Comparison of ENCODE assay signal across 9 mouse cellular contexts in the genomic region with DNA sequence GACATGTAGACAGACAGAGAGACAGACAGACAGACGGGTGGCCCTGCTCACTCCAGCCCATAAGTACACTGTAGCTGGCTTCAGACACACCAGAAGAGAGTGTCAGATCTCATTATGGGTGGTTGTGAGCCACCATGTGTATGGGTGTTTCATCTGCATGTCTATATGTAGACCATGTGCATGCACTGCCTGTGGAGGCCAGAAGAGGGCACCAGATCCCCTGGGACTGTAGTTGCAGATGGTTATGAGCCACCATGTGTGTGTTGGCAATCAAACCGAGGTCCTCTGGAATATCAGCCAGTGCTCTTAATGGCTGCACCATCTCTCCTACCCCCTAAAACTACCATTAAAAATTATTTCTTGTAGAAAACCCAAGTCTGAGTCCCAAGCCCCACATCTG. TPM values are rescaled to one million over a fixed set of nuclear protein-coding genes. Genes with fewer than 3 reads are reported as not detected.
A peak's percentile ranks its signal among the peaks of the same experiment; 100 is the strongest.
DNase-seq lines count a peak whose midpoint lies in the region; ATAC-seq and TF ChIP-seq lines count a peak whose summit lies in the region.
"Had no signal": no experiment of that assay in that cellular context is flagged by ENCODE, and none has a peak within 500 bp of the region (broad histone marks: within the 10 kb centered on the region; RNA-seq: fewer than 3 reads in every experiment).

No protein-coding gene starts in this region.

- TF ChIP-seq POLR2A in CH12.LX (IDR thresholded peaks at IDR 0.05; ENCODE audit: low read depth, low read length), result no peak

- POLR2A ChIA-PET in Patski (lab: Charles Lee), result no interaction called here

- H3K36me3 ChIP-seq in CH12.LX (replicated peaks in 1 of 2; ENCODE audit: control insufficient read depth in 1 of 2, insufficient read depth in 1 of 2, low read length in 1 of 2), result no peaks in the 10 kb centered on the region
- no peaks in the 10 kb centered on the region for H3K36me3 ChIP-seq in megakaryocyte, embryonic 14.5 days (replicated peaks; ENCODE audit: low read length)
- H3K36me3 ChIP-seq in neural tube, embryonic 15.5 days, result no peaks in the 10 kb centered on the region
- H3K36me3 ChIP-seq: forebrain, embryonic 12.5 days had no signal

- peak; percentile 51 for TF ChIP-seq CTCF in layer of hippocampus, adult 2 months (conservative IDR thresholded peaks at IDR 0.05)
- TF ChIP-seq CTCF in CH12.LX (conservative IDR thresholded peaks at IDR 0.05 in 1 of 2, IDR thresholded peaks at IDR 0.05 in 1 of 2; ENCODE audit: low read depth in 2 of 2, low read length in 2 of 2) (peak; percentile 53 to 69), Patski (IDR thresholded peaks at IDR 0.05) (peak; percentile 52)

- no peak for DNase-seq in layer of hippocampus, adult 2 months (ENCODE audit: low spot score in 2 of 2)
- no peak for DNase-seq in layer of hippocampus, adult 11-12 months (ENCODE audit: low spot score)
- DNase-seq in CH12.LX (ENCODE audit: extremely low read depth), result peak; percentile 41
- DNase-seq in Patski (ENCODE audit: low read depth, low spot score), result no peak
- no peak for DNase-seq in ovary, postnatal 10 days (ENCODE audit: low spot score)
- DNase-seq: cerebellum, postnatal 25 days had no signal

- H3K4me2 ChIP-seq in CH12.LX (ENCODE audit: insufficient read depth, low read depth, poor library complexity, severe bottlenecking), result no peak overlapping the region
- no peak overlapping the region for H3K4me2 ChIP-seq in neural tube, embryonic 15.5 days
- H3K4me2 ChIP-seq: forebrain, embryonic 12.5 days had no signal

- H3K9me3 ChIP-seq in CH12.LX (replicated peaks; ENCODE audit: low read length), result peaks cover 6% of the 10 kb centered on the region
- H3K9me3 ChIP-seq in megakaryocyte, embryonic 14.5 days, result peaks cover 5% of the 10 kb centered on the region
- no peaks in the 10 kb centered on the region for H3K9me3 ChIP-seq in neural tube, embryonic 15.5 days (replicated peaks)
- H3K9me3 ChIP-seq: forebrain, embryonic 12.5 days had no signal

- 93% methylated on average over 2 of the region's 2 CpGs for WGBS in neural tube, embryonic 15.5 days

- no peak for TF ChIP-seq EP300 in CH12.LX (IDR thresholded peaks at IDR 0.05; ENCODE audit: low read length)

- CTCF ChIA-PET in Patski (lab: Charles Lee), result interaction anchor here (2.2 kb wide), 1 partner anchor 11 kb away, joined by 4 read pairs; no protein-coding TSS in a partner anchor

- no peak for ATAC-seq in Patski
- ATAC-seq in neural tube, embryonic 15.5 days (ENCODE audit: low FRiP score), result no peak

- H3K27me3 ChIP-seq in CH12.LX (replicated peaks) (no peaks in the 10 kb centered on the region), Patski (no peaks in the 10 kb centered on the region)
- H3K27me3 ChIP-seq in megakaryocyte, embryonic 14.5 days (replicated peaks), result peaks cover 1% of the 10 kb centered on the region
- no peaks in the 10 kb centered on the region for H3K27me3 ChIP-seq in neural tube, embryonic 15.5 days (replicated peaks)
- H3K27me3 ChIP-seq: forebrain, embryonic 12.5 days had no signal

- in situ Hi-C loops in CH12.LX (cut with MboI; ENCODE audit: low pct_ligation_motif_present, low pct_unique_long_range_greater_than_20kb, low sequenced_read_pairs), result no loop called here
- in situ Hi-C loops in Patski (cut with MboI; ENCODE audit: low pct_unique_long_range_greater_than_20kb), result no loop called here

- dilution Hi-C loops in CH12.LX (cut with MboI; ENCODE audit: extremely low pct_ligation_motif_present, extremely low pct_unique_long_range_greater_than_20kb, low sequenced_read_pairs), result no loop called here

- no peak overlapping the region for H3K27ac ChIP-seq in layer of hippocampus, adult 2 months
- H3K27ac ChIP-seq in CH12.LX (ENCODE audit: insufficient read depth, low read depth), result peak overlapping the region; percentile 89
- no peak overlapping the region for H3K27ac ChIP-seq in neural tube, embryonic 15.5 days (replicated peaks)
- H3K27ac ChIP-seq: forebrain, embryonic 12.5 days had no signal

- TF ChIP-seq RAD21 in CH12.LX (IDR thresholded peaks at IDR 0.05; ENCODE audit: low read depth, low read length), result peak; percentile 20

- H3K4me3 ChIP-seq in layer of hippocampus, adult 2 months, result no peak overlapping the region
- no peak overlapping the region for H3K4me3 ChIP-seq in CH12.LX (replicated peaks in 1 of 3; ENCODE audit: low read depth in 2 of 3, low read length in 2 of 3, poor library complexity in 1 of 3)
- H3K4me3 ChIP-seq in megakaryocyte, embryonic 14.5 days (replicated peaks), result peak overlapping the region; percentile 53
- H3K4me3 ChIP-seq in neural tube, embryonic 15.5 days (replicated peaks), result no peak overlapping the region
- H3K4me3 ChIP-seq: forebrain, embryonic 12.5 days had no signal

- H3K4me1 ChIP-seq in CH12.LX (ENCODE audit: control insufficient read depth in 1 of 2, insufficient read depth in 2 of 2), result peaks cover 24 to 35% of the 10 kb centered on the region in 2 experiments
- H3K4me1 ChIP-seq in megakaryocyte, embryonic 14.5 days, result peaks cover 12% of the 10 kb centered on the region
- no peaks in the 10 kb centered on the region for H3K4me1 ChIP-seq in neural tube, embryonic 15.5 days
- H3K4me1 ChIP-seq: forebrain, embryonic 12.5 days had no signal

- H3K79me2 ChIP-seq in CH12.LX (replicated peaks; ENCODE audit: control insufficient read depth, extremely low read depth, insufficient read depth, poor library complexity, severe bottlenecking), result no peaks in the 10 kb centered on the region

- H3K9ac ChIP-seq in CH12.LX (ENCODE audit: insufficient read depth, low read depth), result no peak overlapping the region
- no peak overlapping the region for H3K9ac ChIP-seq in neural tube, embryonic 15.5 days (replicated peaks)
- H3K9ac ChIP-seq: forebrain, embryonic 12.5 days had no signal

TF ChIP-seq in CH12.LX, 34 proteins besides CTCF, POLR2A, EP300 and RAD21:
- TF ChIP-seq SMC3 (IDR thresholded peaks at IDR 0.05; ENCODE audit: low read depth, low read length) (peak; percentile 33), MYC (IDR thresholded peaks at IDR 0.05; ENCODE audit: low read depth, low read length) (0 out of 2 replicates have a peak, but pooled peaks have one; percentile 18), PAX5 (IDR thresholded peaks at IDR 0.05; ENCODE audit: low read length) (no peak)

RNA-seq across cellular contexts. Expression of a gene that starts 11.8 kb away (rescaled TPM):
- total RNA-seq in layer of hippocampus, adult 2 months (2021), result not detected
- total RNA-seq in CH12.LX (2012; rRNA removed) (48.4 and 56.8 TPM in 2 replicates), CH12.LX (2014; rRNA removed) (41.8 and 50.2 TPM in 2 replicates)
- polyA plus RNA-seq in CH12.LX (2012; ENCODE audit: insufficient read length, low read depth) (46.7 and 52.8 TPM in 2 replicates), Patski (2021) (0.08 TPM)
- 0.07 TPM in 1 of 2 replicates, not detected in the other for polyA plus RNA-seq in megakaryocyte, embryonic 14.5 days (2012; ENCODE audit: insufficient read depth, low replicate concordance)
- polyA plus RNA-seq in neural tube, embryonic 15.5 days (2015; fragmentation: Nextera tagmentation; extraction: Ambion mirVana), result 0.40 and 0.95 TPM in 2 replicates

RNA-seq across cellular contexts. Expression of a gene that starts 30.6 kb away (rescaled TPM):
- total RNA-seq in layer of hippocampus, adult 2 months (2021), result 1 to 10 TPM; 2.7 to 4.4 TPM
- total RNA-seq in CH12.LX (2012; rRNA removed) (20.2 and 31.8 TPM in 2 replicates), CH12.LX (2014; rRNA removed) (29.5 and 31.1 TPM in 2 replicates)
- polyA plus RNA-seq in CH12.LX (2012; ENCODE audit: insufficient read length, low read depth) (36.1 and 44.3 TPM in 2 replicates), Patski (2021) (0.08 TPM)
- polyA plus RNA-seq in megakaryocyte, embryonic 14.5 days (2012; ENCODE audit: insufficient read depth, low replicate concordance), result 17.6 TPM in 1 of 2 replicates, not detected in the other
- polyA plus RNA-seq in neural tube, embryonic 15.5 days (2015; fragmentation: Nextera tagmentation; extraction: Ambion mirVana), result 1.1 and 3.2 TPM in 2 replicates

RNA-seq across cellular contexts. Expression of a gene that starts 57.8 kb away (rescaled TPM):
- total RNA-seq in layer of hippocampus, adult 2 months (2021), result 10 to 100 TPM; 12.0 to 12.3 TPM
- total RNA-seq in CH12.LX (2012; rRNA removed) (4.3 and 8.5 TPM in 2 replicates), CH12.LX (2014; rRNA removed) (6.1 and 6.3 TPM in 2 replicates)
- polyA plus RNA-seq in CH12.LX (2012; ENCODE audit: insufficient read length, low read depth) (2.6 and 3.7 TPM in 2 replicates), Patski (2021) (0.05 TPM)
- polyA plus RNA-seq in megakaryocyte, embryonic 14.5 days (2012; ENCODE audit: insufficient read depth, low replicate concordance), result 9.2 TPM in 1 of 2 replicates, not detected in the other
- 11.5 and 11.8 TPM in 2 replicates for polyA plus RNA-seq in neural tube, embryonic 15.5 days (2015; fragmentation: Nextera tagmentation; extraction: Ambion mirVana)

Comparison
In these comparisons a context has a peak if more than half of its experiments do, and no peak if none do; other contexts are left out.
1. RNA of a gene that starts 11.8 kb away (polyA plus RNA-seq): 46.7 to 52.8 TPM in CH12.LX; 0.40 to 0.95 TPM in neural tube, embryonic 15.5 days, 0.08 TPM in Patski (single experiment) and 0.07 TPM in megakaryocyte, embryonic 14.5 days; every median in the first group is over 10 times any median in the second.
2. Peak in every context shown above with its lines, with median percentiles within 50 percentile points of each other: CTCF ChIP-seq.